Mouse (Mus musculus): ENCODE measurements around the gene Tacc2. TPM values are rescaled to one million over a fixed set of nuclear protein-coding genes. Genes with fewer than 3 reads are reported as not detected.

Tacc2 gene
- polyA plus RNA-seq, 1 experiment from 2014 or later = 23.9 TPM

- Histone ChIP-seq H3K4me3 (replicated peaks; ENCODE audit: low read length) (no peak overlapping the region), H3K4me1 (ENCODE audit: control insufficient read depth, insufficient read depth, low read length) (peaks cover 5% of the 10 kb centered on the region; the same call in 1 of the 2 replicates), H3K27me3 (ENCODE audit: control insufficient read depth, insufficient read depth, low read length) (no peaks in the 10 kb centered on the region), H3K9me3 (replicated peaks; ENCODE audit: control insufficient read depth, low read length) (no peaks in the 10 kb centered on the region), H3K36me3 (ENCODE audit: control insufficient read depth, insufficient read depth, low read length) (peaks cover under 1% of the 10 kb centered on the region; the same call in 1 of the 2 replicates), H3K27ac (ENCODE audit: low read length) (no peak overlapping the region), H3K4me2 (ENCODE audit: low read depth, low read length) (no peak overlapping the region), H3K9ac (ENCODE audit: low read length) (no peak overlapping the region)
- WGBS = 76% methylated on average over 11 of the region's 11 CpGs
- no peak for ATAC-seq (ENCODE audit: insufficient read depth, low FRiP score)
Observed at GRCm38 (mm10) chr7:130757326-130757865, 180.2 kb downstream of the Tacc2 start.

- Histone ChIP-seq H3K4me2 (ENCODE audit: low read depth, low read length) (no peak overlapping the region), H3K27ac (ENCODE audit: low read length) (no peak overlapping the region), H3K27me3 (ENCODE audit: control insufficient read depth, insufficient read depth, low read length) (no peaks in the 10 kb centered on the region), H3K36me3 (ENCODE audit: control insufficient read depth, insufficient read depth, low read length) (peaks cover 4% of the 10 kb centered on the region; the same call in 1 of the 2 replicates), H3K9me3 (replicated peaks; ENCODE audit: control insufficient read depth, low read length) (no peaks in the 10 kb centered on the region), H3K4me1 (ENCODE audit: control insufficient read depth, insufficient read depth, low read length) (0 out of 2 replicates have a peak, but pooled peaks cover 4% of the 10 kb centered on the region), H3K4me3 (replicated peaks; ENCODE audit: low read length) (no peak overlapping the region), H3K9ac (ENCODE audit: low read length) (no peak overlapping the region)
- ATAC-seq (ENCODE audit: insufficient read depth, low FRiP score) = peak; percentile 46; the same call in 1 of the 2 replicates
- WGBS = 38% methylated on average over 17 of the region's 17 CpGs
Observed at GRCm38 (mm10) chr7:130762071-130762897, 185.0 kb downstream of the Tacc2 start.

GRCm38 (mm10) chr7:130764160-130764559 lies 186.9 kb downstream of the Tacc2 start:
- Histone ChIP-seq H3K4me2 (ENCODE audit: low read depth, low read length) (no peak overlapping the region), H3K9me3 (replicated peaks; ENCODE audit: control insufficient read depth, low read length) (no peaks in the 10 kb centered on the region), H3K4me1 (ENCODE audit: control insufficient read depth, insufficient read depth, low read length) (0 out of 2 replicates have a peak, but pooled peaks cover 4% of the 10 kb centered on the region), H3K4me3 (replicated peaks; ENCODE audit: low read length) (no peak overlapping the region), H3K27me3 (ENCODE audit: control insufficient read depth, insufficient read depth, low read length) (no peaks in the 10 kb centered on the region), H3K9ac (ENCODE audit: low read length) (no peak overlapping the region), H3K27ac (ENCODE audit: low read length) (no peak overlapping the region), H3K36me3 (ENCODE audit: control insufficient read depth, insufficient read depth, low read length) (peaks cover 4% of the 10 kb centered on the region; the same call in 1 of the 2 replicates)
- no peak for ATAC-seq (ENCODE audit: insufficient read depth, low FRiP score)
- 92% methylated on average over 17 of the region's 17 CpGs for WGBS

GRCm38 (mm10) chr7:130766411-130767170 lies 189.4 kb downstream of the Tacc2 start:
- Histone ChIP-seq H3K9me3 (replicated peaks; ENCODE audit: control insufficient read depth, low read length) (no peaks in the 10 kb centered on the region), H3K9ac (ENCODE audit: low read length) (no peak overlapping the region), H3K27me3 (ENCODE audit: control insufficient read depth, insufficient read depth, low read length) (no peaks in the 10 kb centered on the region), H3K36me3 (ENCODE audit: control insufficient read depth, insufficient read depth, low read length) (0 out of 2 replicates have a peak, but pooled peaks cover 4% of the 10 kb centered on the region), H3K4me1 (ENCODE audit: control insufficient read depth, insufficient read depth, low read length) (0 out of 2 replicates have a peak, but pooled peaks cover 4% of the 10 kb centered on the region), H3K4me3 (replicated peaks; ENCODE audit: low read length) (no peak overlapping the region), H3K27ac (ENCODE audit: low read length) (no peak overlapping the region), H3K4me2 (ENCODE audit: low read depth, low read length) (no peak overlapping the region)
- WGBS = 72% methylated on average over 30 of the region's 30 CpGs
- no peak for ATAC-seq (ENCODE audit: insufficient read depth, low FRiP score)

- H3K4me2 ChIP-seq (ENCODE audit: low read depth, low read length) = no peak overlapping the region
- H3K4me3 ChIP-seq (replicated peaks; ENCODE audit: low read length) = no peak overlapping the region
- no peak for ATAC-seq (ENCODE audit: insufficient read depth, low FRiP score)
- H3K27ac ChIP-seq (ENCODE audit: low read length) = no peak overlapping the region
- no peaks in the 10 kb centered on the region for H3K4me1 ChIP-seq (ENCODE audit: control insufficient read depth, insufficient read depth, low read length)
- H3K36me3 ChIP-seq (ENCODE audit: control insufficient read depth, insufficient read depth, low read length) = 0 out of 2 replicates have a peak, but pooled peaks cover 4% of the 10 kb centered on the region
- H3K27me3 ChIP-seq (ENCODE audit: control insufficient read depth, insufficient read depth, low read length) = no peaks in the 10 kb centered on the region
- H3K9ac ChIP-seq (ENCODE audit: low read length) = no peak overlapping the region
- no peaks in the 10 kb centered on the region for H3K9me3 ChIP-seq (replicated peaks; ENCODE audit: control insufficient read depth, low read length)
- 90% methylated on average over 4 of the region's 4 CpGs for WGBS
Observed at GRCm38 (mm10) chr7:130768151-130768550, 190.9 kb downstream of the Tacc2 start.

GRCm38 (mm10) chr7:130770707-130771106 lies 193.5 kb downstream of the Tacc2 start:
- Histone ChIP-seq H3K4me2 (ENCODE audit: low read depth, low read length) (no peak overlapping the region), H3K27ac (ENCODE audit: low read length) (no peak overlapping the region), H3K4me1 (ENCODE audit: control insufficient read depth, insufficient read depth, low read length) (no peaks in the 10 kb centered on the region), H3K27me3 (ENCODE audit: control insufficient read depth, insufficient read depth, low read length) (no peaks in the 10 kb centered on the region), H3K4me3 (replicated peaks; ENCODE audit: low read length) (no peak overlapping the region), H3K9me3 (replicated peaks; ENCODE audit: control insufficient read depth, low read length) (no peaks in the 10 kb centered on the region), H3K9ac (ENCODE audit: low read length) (no peak overlapping the region), H3K36me3 (ENCODE audit: control insufficient read depth, insufficient read depth, low read length) (no peaks in the 10 kb centered on the region)
- no peak for ATAC-seq (ENCODE audit: insufficient read depth, low FRiP score)
- WGBS = 21% methylated on average over 3 of the region's 3 CpGs

GRCm38 (mm10) chr7:130773171-130773830 lies 196.1 kb downstream of the Tacc2 start:
- Histone ChIP-seq H3K4me2 (ENCODE audit: low read depth, low read length) (no peak overlapping the region), H3K36me3 (ENCODE audit: control insufficient read depth, insufficient read depth, low read length) (no peaks in the 10 kb centered on the region), H3K4me3 (replicated peaks; ENCODE audit: low read length) (no peak overlapping the region), H3K4me1 (ENCODE audit: control insufficient read depth, insufficient read depth, low read length) (no peaks in the 10 kb centered on the region), H3K9me3 (replicated peaks; ENCODE audit: control insufficient read depth, low read length) (no peaks in the 10 kb centered on the region), H3K27ac (ENCODE audit: low read length) (0 out of 2 replicates have a peak overlapping the region, but pooled peaks have one; percentile 24), H3K27me3 (ENCODE audit: control insufficient read depth, insufficient read depth, low read length) (no peaks in the 10 kb centered on the region), H3K9ac (ENCODE audit: low read length) (no peak overlapping the region)
- WGBS = 54% methylated on average over 11 of the region's 11 CpGs
- ATAC-seq (ENCODE audit: insufficient read depth, low FRiP score) = peak; percentile 82

GRCm38 (mm10) chr7:130773914-130774630 lies 196.8 kb downstream of the Tacc2 start, which contains the start of gene Btbd16:
TSS of gene Btbd16 (plus strand) at chr7:130774069.
- Histone ChIP-seq H3K9me3 (replicated peaks; ENCODE audit: control insufficient read depth, low read length) (no peaks in the 10 kb centered on the region), H3K4me3 (replicated peaks; ENCODE audit: low read length) (no peak within 1 kb of the TSS), H3K4me1 (ENCODE audit: control insufficient read depth, insufficient read depth, low read length) (no peaks in the 10 kb centered on the region), H3K4me2 (ENCODE audit: low read depth, low read length) (no peak within 1 kb of the TSS), H3K27me3 (ENCODE audit: control insufficient read depth, insufficient read depth, low read length) (no peaks in the 10 kb centered on the region), H3K27ac (ENCODE audit: low read length) (0 out of 2 replicates have a peak within 1 kb of the TSS, but pooled peaks have one; percentile 24), H3K9ac (ENCODE audit: low read length) (no peak within 1 kb of the TSS), H3K36me3 (ENCODE audit: control insufficient read depth, insufficient read depth, low read length) (no peaks in the 10 kb centered on the region)
- 49% methylated on average over 9 of the region's 9 CpGs for WGBS
- no peak for ATAC-seq (ENCODE audit: insufficient read depth, low FRiP score)

All from stomach, embryonic 16.5 days (tissue).